Mouse (Mus musculus) liver, adult 2 months (tissue): ENCODE measurements around the gene Ablim2.

Experiments
- CTCF ChIP-seq: fragments of 200-500 bp; IDR thresholded peaks from 2 replicates; pipeline ENCODE4 v1.5.1; 2011; ENCODE audit warnings: low read depth, low read length, control low read depth
- POLR2A ChIP-seq: fragments of 200-500 bp; IDR thresholded peaks from 2 replicates; pipeline ENCODE4 v1.6.1; 2011; ENCODE audit warnings: low read length, control low read depth; ENCODE audit not compliant: insufficient read depth; ENCODE audit errors: extremely low read depth

- TF ChIP-seq CTCF, result no peak
- TF ChIP-seq POLR2A, result no peak
Observed at GRCm38 (mm10) chr5:35737231-35737901, 20.3 kb upstream of the Ablim2 start.
